Mouse (Mus musculus) G1E (cell line): ENCODE measurements around the gene Ltbp1.

Source experiments
- CTCF ChIP-seq: IDR thresholded peaks from 2 replicates; pipeline ENCODE4 v1.5.1; 2012; ENCODE audit warnings: low read depth, low read length, inconsistent platforms, mixed read lengths
- POLR2AphosphoS5 ChIP-seq: IDR thresholded peaks from 2 replicates; pipeline ENCODE4 v1.6.1; 2012; ENCODE audit warnings: low read depth, low read length, inconsistent platforms; ENCODE audit not compliant: insufficient replicate concordance
- TAL1 ChIP-seq: conservative IDR thresholded peaks from 2 replicates; pipeline ENCODE4 v1.6.1; 2012; ENCODE audit warnings: low read depth, low read length, inconsistent platforms, mixed read lengths

DNA sequence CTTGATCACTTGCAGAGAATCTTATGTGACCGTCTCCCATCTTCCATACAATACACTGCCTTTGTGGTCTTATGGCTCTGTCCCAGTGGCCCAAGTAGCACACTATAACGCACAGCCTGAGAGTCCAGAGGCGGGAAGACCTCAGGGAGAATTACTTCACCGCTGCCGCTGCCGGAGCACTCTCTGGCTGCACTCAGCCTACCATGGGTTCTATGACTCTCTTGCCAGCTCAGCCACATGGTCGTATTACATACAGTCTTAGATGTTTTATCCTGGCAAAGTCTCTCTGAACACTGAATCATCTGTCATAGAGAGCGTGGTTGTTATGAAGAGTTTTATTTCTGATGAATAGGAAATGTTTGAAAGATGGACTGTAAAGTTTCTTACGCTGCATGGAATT lies 89.2 kb downstream of the Ltbp1 start:
- TF ChIP-seq CTCF, result no peak
- TF ChIP-seq TAL1, result no peak
- TF ChIP-seq POLR2AphosphoS5, result no peak
